Mouse (Mus musculus): ENCODE data around the gene Snapc3. TPM values are rescaled to one million over a fixed set of nuclear protein-coding genes. Genes with fewer than 3 reads are reported as not detected.

The Snapc3 gene
- total and polyA plus RNA-seq, 3 experiments, result 18.2 to 28.7 (median 18.8) TPM

- no peak overlapping the region for H3K4me2 ChIP-seq (ENCODE audit: insufficient read depth, low read depth, poor library complexity, severe bottlenecking)
- DNase-seq (ENCODE audit: extremely low read depth), result no peak
- H3K36me3 ChIP-seq (replicated peaks in 1 of 2; ENCODE audit: control insufficient read depth in 1 of 2, insufficient read depth in 1 of 2, low read length in 1 of 2), result no peaks in the 10 kb centered on the region
- no peak overlapping the region for H3K4me3 ChIP-seq (replicated peaks in 1 of 3; ENCODE audit: low read depth in 2 of 3, low read length in 2 of 3, poor library complexity in 1 of 3)
- in situ Hi-C loops (cut with MboI; ENCODE audit: low pct_ligation_motif_present, low pct_unique_long_range_greater_than_20kb, low sequenced_read_pairs), result no loop called here
- dilution Hi-C loops (cut with MboI; ENCODE audit: extremely low pct_ligation_motif_present, extremely low pct_unique_long_range_greater_than_20kb, low sequenced_read_pairs), result no loop called here
- no peak overlapping the region for H3K27ac ChIP-seq (ENCODE audit: insufficient read depth, low read depth)
- H3K27me3 ChIP-seq (replicated peaks), result no peaks in the 10 kb centered on the region
- peaks cover 14% of the 10 kb centered on the region for H3K9me3 ChIP-seq (replicated peaks; ENCODE audit: low read length)
- peaks cover 2% of the 10 kb centered on the region; the same call in 1 of the 2 replicates for H3K79me2 ChIP-seq (replicated peaks; ENCODE audit: control insufficient read depth, extremely low read depth, insufficient read depth, poor library complexity, severe bottlenecking)
- no peak for TF ChIP-seq CHD2 (IDR thresholded peaks at IDR 0.05; ENCODE audit: low read length)
- no peak overlapping the region for H3K9ac ChIP-seq (ENCODE audit: insufficient read depth, low read depth)
- H3K4me1 ChIP-seq (ENCODE audit: control insufficient read depth in 1 of 2, insufficient read depth in 2 of 2), result peaks cover 0 to 9% of the 10 kb centered on the region in 2 experiments; a peak in 2 of 4 replicates
Observed at GRCm38 (mm10) chr4:83412060-83412459, 5.5 kb upstream of the Snapc3 start.

GRCm38 (mm10) chr4:83414241-83414824 lies 3.2 kb upstream of the Snapc3 start:
- TF ChIP-seq SIN3A (IDR thresholded peaks at IDR 0.05; ENCODE audit: low read length) (no peak), CTCF (conservative IDR thresholded peaks at IDR 0.05 in 1 of 2, IDR thresholded peaks at IDR 0.05 in 1 of 2; ENCODE audit: low read depth in 2 of 2, low read length in 2 of 2) (no peak), ZC3H11A (IDR thresholded peaks at IDR 0.05; ENCODE audit: low read depth, low read length) (no peak), NELFE (IDR thresholded peaks at IDR 0.05; ENCODE audit: low read depth, low read length) (no peak), PAX5 (IDR thresholded peaks at IDR 0.05; ENCODE audit: low read length) (no peak), CHD1 (IDR thresholded peaks at IDR 0.05; ENCODE audit: low read depth, low read length) (no peak), MAX (IDR thresholded peaks at IDR 0.05; ENCODE audit: low read length) (no peak), SMC3 (IDR thresholded peaks at IDR 0.05; ENCODE audit: low read depth, low read length) (no peak), E2F4 (IDR thresholded peaks at IDR 0.05; ENCODE audit: insufficient replicate concordance, low read depth, low read length) (no peak), ZNF384 (IDR thresholded peaks at IDR 0.05; ENCODE audit: low read depth, low read length) (no peak), POLR2AphosphoS2 (IDR thresholded peaks at IDR 0.05; ENCODE audit: low read depth, low read length) (no peak), BHLHE40 (IDR thresholded peaks at IDR 0.05; ENCODE audit: low read depth, low read length) (no peak), MAFK (IDR thresholded peaks at IDR 0.05; ENCODE audit: insufficient replicate concordance, low read length) (no peak), KAT2A (IDR thresholded peaks at IDR 0.05; ENCODE audit: insufficient replicate concordance, low read length) (no peak)
- H3K79me2 ChIP-seq (replicated peaks; ENCODE audit: control insufficient read depth, extremely low read depth, insufficient read depth, poor library complexity, severe bottlenecking), result peaks cover 20% of the 10 kb centered on the region
- H3K4me3 ChIP-seq (replicated peaks in 1 of 3; ENCODE audit: low read depth in 2 of 3, low read length in 2 of 3, poor library complexity in 1 of 3), result no peak overlapping the region
- H3K27me3 ChIP-seq (replicated peaks), result no peaks in the 10 kb centered on the region
- H3K9ac ChIP-seq (ENCODE audit: insufficient read depth, low read depth), result no peak overlapping the region
- H3K4me2 ChIP-seq (ENCODE audit: insufficient read depth, low read depth, poor library complexity, severe bottlenecking), result no peak overlapping the region
- in situ Hi-C loops (cut with MboI; ENCODE audit: low pct_ligation_motif_present, low pct_unique_long_range_greater_than_20kb, low sequenced_read_pairs) (no loop called here), dilution Hi-C loops (cut with MboI; ENCODE audit: extremely low pct_ligation_motif_present, extremely low pct_unique_long_range_greater_than_20kb, low sequenced_read_pairs) (no loop called here)
- no peak for DNase-seq (ENCODE audit: extremely low read depth)
- no peak overlapping the region for H3K27ac ChIP-seq (ENCODE audit: insufficient read depth, low read depth)
- H3K4me1 ChIP-seq (ENCODE audit: control insufficient read depth in 1 of 2, insufficient read depth in 2 of 2), result peaks cover 0 to 16% of the 10 kb centered on the region in 2 experiments; a peak in 2 of 4 replicates
- peaks cover 3% of the 10 kb centered on the region for H3K9me3 ChIP-seq (replicated peaks; ENCODE audit: low read length)
- H3K36me3 ChIP-seq (replicated peaks in 1 of 2; ENCODE audit: control insufficient read depth in 1 of 2, insufficient read depth in 1 of 2, low read length in 1 of 2), result no peaks in the 10 kb centered on the region

All from CH12.LX (cell line).